Mouse (Mus musculus) ES-E14 (cell line): Measurements from ENCODE around the gene Tmem132b. TPM values are rescaled to one million over a fixed set of nuclear protein-coding genes. Genes with fewer than 3 reads are reported as not detected.

ENCODE experiments used
- DNase-seq: peaks from one replicate; pipeline ENCODE4 v3.0.0-alpha.2; 2013; ENCODE audit warnings: low read depth, low spot score
- H3K27ac ChIP-seq: 2 replicates; pipeline ENCODE4 v1.5.1; 2012; ENCODE audit warnings: low read depth, mild to moderate bottlenecking, low read length, moderate library complexity, mixed read lengths; ENCODE audit not compliant: poor library complexity, insufficient read depth, severe bottlenecking
- H3K36me3 ChIP-seq: 2 replicates; pipeline ENCODE4 v1.6.1; 2012; ENCODE audit warnings: mild to moderate bottlenecking, low read length, moderate library complexity, mixed read lengths; ENCODE audit not compliant: control insufficient read depth, poor library complexity, insufficient read depth, severe bottlenecking
- H3K4me1 ChIP-seq, 2 experiments: fragments of 150-350 bp in 1 of 2; sonication (generic) in 1 of 2; 2 replicates each; pipeline ENCODE4 v1.6.1; 2012; ENCODE audit warnings: low read length in 2 of 2, mild to moderate bottlenecking in 1 of 2, mixed read lengths in 1 of 2; ENCODE audit not compliant: control insufficient read depth in 2 of 2, insufficient read depth in 2 of 2, poor library complexity in 1 of 2
- H3K4me3 ChIP-seq, 2 experiments: fragments of 150-350 bp in 1 of 2; sonication (generic) in 1 of 2; 2 replicates each; pipeline ENCODE4 v1.5.1; 2012; ENCODE audit warnings: low read length in 2 of 2, low read depth in 1 of 2, mild to moderate bottlenecking in 1 of 2, mixed read lengths in 1 of 2; ENCODE audit not compliant: insufficient read depth in 1 of 2, poor library complexity in 1 of 2, severe bottlenecking in 1 of 2
- H3K9ac ChIP-seq: 2 replicates; pipeline ENCODE4 v1.6.1; 2012; ENCODE audit warnings: low read depth, mild to moderate bottlenecking, low read length, mixed read lengths; ENCODE audit not compliant: poor library complexity, insufficient read depth, severe bottlenecking
- H3K9me3 ChIP-seq: fragments of 150-350 bp; sonication (generic); 2 replicates; pipeline ENCODE4 v1.6.1; 2012; ENCODE audit warnings: low read depth, mild to moderate bottlenecking, low read length; ENCODE audit not compliant: control insufficient read depth, insufficient read depth
- CHD2 ChIP-seq: IDR thresholded peaks from 2 replicates; pipeline ENCODE4 v1.6.1; 2014; ENCODE audit warnings: mild to moderate bottlenecking, low read depth, low read length, inconsistent platforms
- HCFC1 ChIP-seq: IDR thresholded peaks from 2 replicates; pipeline ENCODE4 v1.6.1; 2012; ENCODE audit warnings: low read length, inconsistent platforms, borderline replicate concordance; ENCODE audit not compliant: insufficient read depth
- MAFK ChIP-seq: IDR thresholded peaks from 2 replicates; pipeline ENCODE4 v1.6.1; 2014; ENCODE audit warnings: mild to moderate bottlenecking, low read depth, low read length, inconsistent platforms; ENCODE audit not compliant: insufficient read depth
- ZC3H11A ChIP-seq: IDR thresholded peaks from 2 replicates; pipeline ENCODE4 v1.6.1; 2012; ENCODE audit warnings: low read depth, mild to moderate bottlenecking, inconsistent platforms, low read length, borderline replicate concordance
- ZNF384 ChIP-seq: IDR thresholded peaks from 2 replicates; pipeline ENCODE4 v1.6.1; 2012; ENCODE audit warnings: low read depth, low read length, inconsistent platforms
- in situ Hi-C, 2 experiments: fragments of 600-800 bp; cut with MboI; formaldehyde crosslinking; loops; one replicate each; pipeline ENCODE4 v1.15.1; 2025; ENCODE audit warnings: low sequenced_read_pairs in 2 of 2, inconsistent platforms in 1 of 2; ENCODE audit not compliant: unreplicated experiment in 2 of 2
- total RNA-seq: library from RNA; depleted of rRNA; stranded (reverse); fragments of 300-350 nt; gene quantifications from 2 replicates; pipeline ENCODE4 v1.2.3, GENCODE M21; 2012

Tmem132b gene
- total RNA-seq, 1 experiment, result 0.13 TPM

GRCm38 (mm10) chr5:125683491-125683890, 151.9 kb downstream of the Tmem132b start:
- DNase-seq, result no peak
- TF ChIP-seq CHD2, result no peak
- TF ChIP-seq HCFC1, result no peak
- TF ChIP-seq ZNF384, result no peak
- no peak for TF ChIP-seq ZC3H11A
- no peak for TF ChIP-seq MAFK
- Histone ChIP-seq H3K4me1 (no peaks in the 10 kb centered on the region), H3K36me3 (no peaks in the 10 kb centered on the region), H3K9ac (no peak overlapping the region), H3K4me3 (no peak overlapping the region), H3K27ac (no peak overlapping the region), H3K9me3 (no peaks in the 10 kb centered on the region)
- in situ Hi-C loops, result no loop called here

GRCm38 (mm10) chr5:125685681-125686331, 154.2 kb downstream of the Tmem132b start:
- no peak for DNase-seq
- TF ChIP-seq ZC3H11A, result no peak
- TF ChIP-seq ZNF384, result no peak
- TF ChIP-seq CHD2, result no peak
- no peak for TF ChIP-seq HCFC1
- TF ChIP-seq MAFK, result no peak
- in situ Hi-C loops, result no loop called here
- Histone ChIP-seq H3K27ac (no peak overlapping the region), H3K4me1 (no peaks in the 10 kb centered on the region), H3K4me3 (no peak overlapping the region), H3K9me3 (no peaks in the 10 kb centered on the region), H3K36me3 (no peaks in the 10 kb centered on the region), H3K9ac (no peak overlapping the region)

GRCm38 (mm10) chr5:125692538-125692937, 161.0 kb downstream of the Tmem132b start:
- Histone ChIP-seq H3K9me3 (no peaks in the 10 kb centered on the region), H3K27ac (no peak overlapping the region), H3K4me3 (no peak overlapping the region), H3K4me1 (no peaks in the 10 kb centered on the region), H3K36me3 (no peaks in the 10 kb centered on the region), H3K9ac (no peak overlapping the region)
- in situ Hi-C loops, result no loop called here
- no peak for DNase-seq
- TF ChIP-seq HCFC1 (no peak), ZC3H11A (no peak), ZNF384 (no peak), MAFK (no peak), CHD2 (no peak)

- Histone ChIP-seq H3K4me1 (no peaks in the 10 kb centered on the region), H3K9ac (no peak overlapping the region), H3K27ac (no peak overlapping the region), H3K9me3 (no peaks in the 10 kb centered on the region), H3K36me3 (no peaks in the 10 kb centered on the region), H3K4me3 (no peak overlapping the region)
- TF ChIP-seq ZC3H11A, result no peak
- no peak for TF ChIP-seq MAFK
- TF ChIP-seq ZNF384, result no peak
- TF ChIP-seq HCFC1, result no peak
- no peak for TF ChIP-seq CHD2
- in situ Hi-C loops, result no loop called here
- no peak for DNase-seq
Measured at GRCm38 (mm10) chr5:125699395-125699794, 167.8 kb downstream of the Tmem132b start.

- H3K4me1 ChIP-seq, result no peaks in the 10 kb centered on the region
- no peaks in the 10 kb centered on the region for H3K9me3 ChIP-seq
- H3K4me3 ChIP-seq, result no peak overlapping the region
- H3K27ac ChIP-seq, result no peak overlapping the region
- in situ Hi-C loops, result no loop called here
- TF ChIP-seq MAFK (no peak), ZNF384 (no peak), CHD2 (no peak), HCFC1 (no peak), ZC3H11A (no peak)
- H3K9ac ChIP-seq, result no peak overlapping the region
- DNase-seq, result no peak
- no peaks in the 10 kb centered on the region for H3K36me3 ChIP-seq
Measured at GRCm38 (mm10) chr5:125700234-125700633, 168.7 kb downstream of the Tmem132b start.
